ENCODE assay signal across 27 mouse cellular contexts in the genomic region with DNA sequence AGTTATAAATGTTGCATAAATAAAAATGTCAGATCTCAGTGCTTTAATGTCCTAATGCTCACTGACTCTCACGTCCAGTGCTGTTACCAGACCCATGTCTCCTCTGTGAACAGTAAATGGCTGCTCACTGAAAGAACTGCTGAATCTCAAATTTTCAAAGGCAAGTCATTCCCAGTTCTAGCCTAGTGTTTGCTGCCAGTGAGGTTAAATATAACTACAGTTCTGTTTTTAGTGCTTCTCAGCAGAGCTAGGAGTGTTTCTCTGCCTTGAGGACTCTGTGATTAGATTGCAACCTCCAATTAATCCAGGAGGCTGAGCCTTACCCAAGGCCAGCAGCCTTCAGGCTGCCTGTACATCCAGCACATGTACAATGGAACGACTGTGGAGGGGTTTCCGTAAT. TPM values are rescaled to one million over a fixed set of nuclear protein-coding genes. Genes with fewer than 3 reads are reported as not detected.
DNase-seq lines count a peak whose midpoint lies in the region; ATAC-seq and TF ChIP-seq lines count a peak whose summit lies in the region.
"Had no signal": no experiment of that assay in that cellular context is flagged by ENCODE, and none has a peak within 500 bp of the region (broad histone marks: within the 10 kb centered on the region; RNA-seq: fewer than 3 reads in every experiment).

No protein-coding gene starts in this region.

- peaks cover 2 to 15% of the 10 kb centered on the region in 2 experiments; a peak in 2 of 4 replicates for H3K4me1 ChIP-seq in heart, embryonic 14.5 days (ENCODE audit: control insufficient read depth in 2 of 2, insufficient read depth in 2 of 2, low read length in 2 of 2)
- no peaks in the 10 kb centered on the region; the same call in 1 of the 2 replicates for H3K4me1 ChIP-seq in midbrain, embryonic 16.5 days (ENCODE audit: control insufficient read depth, insufficient read depth, low read length)
- peaks cover 23% of the 10 kb centered on the region for H3K4me1 ChIP-seq in midbrain, embryonic 10.5 days
- peaks cover 8% of the 10 kb centered on the region for H3K4me1 ChIP-seq in olfactory bulb, adult 2 months (ENCODE audit: control insufficient read depth, insufficient read depth, low read length)
- H3K4me1 ChIP-seq in hindbrain, embryonic 10.5 days (replicated peaks): peaks cover 36% of the 10 kb centered on the region
- H3K4me1 ChIP-seq: forebrain, embryonic 15.5 days; hindbrain, embryonic 15.5 days had no signal

- no peak for TF ChIP-seq POLR2A in olfactory bulb, adult 2 months (IDR thresholded peaks at IDR 0.05; ENCODE audit: insufficient read depth, low read depth, low read length)

- no peaks in the 10 kb centered on the region for H3K9me3 ChIP-seq in heart, embryonic 14.5 days (ENCODE audit: control insufficient read depth, low read length)
- no peaks in the 10 kb centered on the region for H3K9me3 ChIP-seq in midbrain, embryonic 16.5 days (replicated peaks; ENCODE audit: control insufficient read depth, low read length, poor library complexity, severe bottlenecking)
- H3K9me3 ChIP-seq in midbrain, embryonic 10.5 days (replicated peaks): no peaks in the 10 kb centered on the region
- H3K9me3 ChIP-seq in hindbrain, embryonic 10.5 days: no peaks in the 10 kb centered on the region
- H3K9me3 ChIP-seq: embryonic facial prominence, embryonic 15.5 days; forebrain, embryonic 10.5 days; forebrain, embryonic 15.5 days; hindbrain, embryonic 15.5 days had no signal

- 45% methylated on average over 3 of the region's 3 CpGs for WGBS in heart, embryonic 14.5 days
- WGBS in midbrain, embryonic 16.5 days: 66% methylated on average over 3 of the region's 3 CpGs
- 95% methylated on average over 3 of the region's 3 CpGs for WGBS in midbrain, embryonic 10.5 days
- WGBS in olfactory bulb, adult 2 months: 34% methylated on average over 3 of the region's 3 CpGs
- WGBS in hindbrain, embryonic 10.5 days: 94% methylated on average over 3 of the region's 3 CpGs

- peak; percentile 17 for DNase-seq in gastrocnemius, adult 18-20 months (ENCODE audit: low spot score)
- no peak for DNase-seq in gastrocnemius, postnatal 4 days (ENCODE audit: low spot score in 2 of 2)
- DNase-seq in heart, adult 8-10 months (ENCODE audit: low spot score): no peak
- DNase-seq in midbrain, embryonic 10.5 days (ENCODE audit: low spot score): no peak
- DNase-seq in hindbrain, embryonic 10.5 days (ENCODE audit: low spot score): no peak
- DNase-seq: adrenal gland, adult 2 months; adrenal gland, postnatal 25 days; cerebellum, adult 2 months; cerebellum, postnatal 10 days; embryo, embryonic 11 days; gastrocnemius, postnatal 10 days; heart, postnatal 14 days; kidney, adult 11 months; kidney, adult 9 months had no signal

- no peaks in the 10 kb centered on the region for H3K36me3 ChIP-seq in heart, embryonic 14.5 days (ENCODE audit: control insufficient read depth, insufficient read depth, low read length)
- H3K36me3 ChIP-seq in midbrain, embryonic 16.5 days (ENCODE audit: control insufficient read depth, insufficient read depth, low read length): no peaks in the 10 kb centered on the region
- no peaks in the 10 kb centered on the region for H3K36me3 ChIP-seq in midbrain, embryonic 10.5 days
- no peaks in the 10 kb centered on the region for H3K36me3 ChIP-seq in hindbrain, embryonic 10.5 days
- H3K36me3 ChIP-seq: embryonic facial prominence, embryonic 15.5 days; forebrain, embryonic 10.5 days; forebrain, embryonic 15.5 days; hindbrain, embryonic 15.5 days had no signal

- H3K27ac ChIP-seq in heart, embryonic 14.5 days (replicated peaks in 1 of 2; ENCODE audit: control insufficient read depth in 1 of 2, insufficient read depth in 1 of 2, low read depth in 2 of 2, low read length in 2 of 2): peak overlapping the region; percentile 8 to 55; a peak in 1 of 4 replicates
- H3K27ac ChIP-seq in midbrain, embryonic 16.5 days (ENCODE audit: low read length): peak overlapping the region; percentile 31; the same call in 1 of the 2 replicates
- H3K27ac ChIP-seq in midbrain, embryonic 10.5 days (replicated peaks): no peak overlapping the region
- peak overlapping the region; percentile 82 for H3K27ac ChIP-seq in olfactory bulb, adult 2 months (ENCODE audit: insufficient read depth, low read depth, low read length)
- no peak overlapping the region for H3K27ac ChIP-seq in hindbrain, embryonic 10.5 days
- H3K27ac ChIP-seq: embryonic facial prominence, embryonic 15.5 days; forebrain, embryonic 10.5 days; forebrain, embryonic 15.5 days; hindbrain, embryonic 15.5 days had no signal

- no peak for TF ChIP-seq CTCF in olfactory bulb, adult 2 months (IDR thresholded peaks at IDR 0.05; ENCODE audit: insufficient read depth, low read depth, low read length)

- ATAC-seq in heart, embryonic 14.5 days (ENCODE audit: insufficient number of reproducible peaks, insufficient read depth, low FRiP score, low read depth): no peak
- 0 out of 2 replicates have a peak, but pooled peaks have one; percentile 3 for ATAC-seq in midbrain, embryonic 16.5 days
- ATAC-seq: activated CD4-positive, CD25-positive, alpha-beta regulatory T cell, adult 4 months; forebrain, embryonic 15.5 days; Patski had no signal

- H3K4me2 ChIP-seq in heart, embryonic 14.5 days (ENCODE audit: low read length): no peak overlapping the region
- H3K4me2 ChIP-seq in midbrain, embryonic 16.5 days (ENCODE audit: low read length): no peak overlapping the region
- H3K4me2 ChIP-seq: embryonic facial prominence, embryonic 15.5 days; forebrain, embryonic 15.5 days; heart, embryonic 11.5 days; hindbrain, embryonic 15.5 days had no signal

- no peak overlapping the region for H3K4me3 ChIP-seq in heart, embryonic 14.5 days (ENCODE audit: control insufficient read depth in 1 of 2, insufficient read depth in 1 of 2, low read depth in 1 of 2, low read length in 2 of 2)
- H3K4me3 ChIP-seq in midbrain, embryonic 16.5 days (ENCODE audit: low read depth, low read length): no peak overlapping the region
- H3K4me3 ChIP-seq in midbrain, embryonic 10.5 days: no peak overlapping the region
- H3K4me3 ChIP-seq in olfactory bulb, adult 2 months (ENCODE audit: insufficient read depth, low read depth, low read length): no peak overlapping the region
- H3K4me3 ChIP-seq in hindbrain, embryonic 10.5 days: no peak overlapping the region
- H3K4me3 ChIP-seq: embryonic facial prominence, embryonic 15.5 days; erythroblast, embryonic 14.5 days; forebrain, embryonic 10.5 days; forebrain, embryonic 15.5 days; hindbrain, embryonic 15.5 days had no signal

- no peak overlapping the region for H3K9ac ChIP-seq in heart, embryonic 14.5 days (ENCODE audit: low read length)
- no peak overlapping the region for H3K9ac ChIP-seq in midbrain, embryonic 16.5 days (ENCODE audit: low read depth, low read length)
- H3K9ac ChIP-seq: embryonic facial prominence, embryonic 15.5 days; forebrain, embryonic 15.5 days; hindbrain, embryonic 15.5 days had no signal

- no peaks in the 10 kb centered on the region for H3K27me3 ChIP-seq in heart, embryonic 14.5 days (ENCODE audit: control insufficient read depth, insufficient read depth, low read length)
- no peaks in the 10 kb centered on the region for H3K27me3 ChIP-seq in midbrain, embryonic 16.5 days (ENCODE audit: control insufficient read depth, insufficient read depth, low read depth, low read length)
- H3K27me3 ChIP-seq in midbrain, embryonic 10.5 days (ENCODE audit: low read depth, poor library complexity, severe bottlenecking): peaks cover 24% of the 10 kb centered on the region
- peaks cover 9% of the 10 kb centered on the region; the same call in 1 of the 2 replicates for H3K27me3 ChIP-seq in hindbrain, embryonic 10.5 days (ENCODE audit: insufficient read depth, poor library complexity, severe bottlenecking)
- H3K27me3 ChIP-seq: forebrain, embryonic 15.5 days; hindbrain, embryonic 15.5 days had no signal

RNA-seq across cellular contexts. Expression of a gene that starts 46.2 kb away (rescaled TPM):
- 1 to 10 TPM in 1 of 2 experiments, under 1 TPM in 1; 0.59 to 1.0 TPM for total RNA-seq in gastrocnemius, adult 18-20 months (2021)
- 1 to 10 TPM; 1.3 TPM for total RNA-seq in gastrocnemius, postnatal 4 days (2021)
- 25.2 and 26.2 TPM in 2 replicates for polyA plus RNA-seq in heart, embryonic 14.5 days (2014; fragmentation: Nextera tagmentation; extraction: Ambion mirVana)
- total RNA-seq in heart, adult 8-10 months (2022): 1 to 10 TPM; 1.4 to 2.7 (median 1.5) TPM
- 2.0 TPM in 2 replicates for polyA plus RNA-seq in midbrain, embryonic 16.5 days (2015; fragmentation: Nextera tagmentation; extraction: Ambion mirVana)
- 0.96 and 1.1 TPM in 2 replicates for polyA plus RNA-seq in midbrain, embryonic 10.5 days (2016; fragmentation: Nextera tagmentation; extraction: Ambion mirVana)
- not detected in 2 replicates for polyA plus RNA-seq in olfactory bulb, adult 2 months (2012; ENCODE audit: insufficient read depth, insufficient read length, low replicate concordance, missing spikeins)
- polyA plus RNA-seq in hindbrain, embryonic 10.5 days (2016; fragmentation: Nextera tagmentation; extraction: Ambion mirVana): 1.1 and 4.0 TPM in 2 replicates
- total RNA-seq: CH12.LX had no signal
- polyA plus RNA-seq: activated CD4-positive, CD25-positive, alpha-beta regulatory T cell, adult 4 months; erythroblast, embryonic 14.5 days had no signal

RNA-seq across cellular contexts. Expression of a gene that starts 57.5 kb away (rescaled TPM):
- total RNA-seq in gastrocnemius, adult 18-20 months (2021): 10 to 100 TPM; 12.5 to 13.7 TPM
- 1 to 10 TPM; 7.1 to 7.5 TPM for total RNA-seq in gastrocnemius, postnatal 4 days (2021)
- polyA plus RNA-seq in heart, embryonic 14.5 days (2014; fragmentation: Nextera tagmentation; extraction: Ambion mirVana): 6.5 and 6.9 TPM in 2 replicates
- 10 to 100 TPM; 28.5 to 45.5 (median 37.8) TPM for total RNA-seq in heart, adult 8-10 months (2022)
- 3.6 and 5.0 TPM in 2 replicates for polyA plus RNA-seq in midbrain, embryonic 16.5 days (2015; fragmentation: Nextera tagmentation; extraction: Ambion mirVana)
- polyA plus RNA-seq in midbrain, embryonic 10.5 days (2016; fragmentation: Nextera tagmentation; extraction: Ambion mirVana): 0.30 and 0.50 TPM in 2 replicates
- not detected in 2 replicates for polyA plus RNA-seq in olfactory bulb, adult 2 months (2012; ENCODE audit: insufficient read depth, insufficient read length, low replicate concordance, missing spikeins)
- 0.77 and 1.2 TPM in 2 replicates for polyA plus RNA-seq in hindbrain, embryonic 10.5 days (2016; fragmentation: Nextera tagmentation; extraction: Ambion mirVana)
- total RNA-seq: granulocyte monocyte progenitor cell, adult 5-6 weeks had no signal
- polyA plus RNA-seq: activated CD4-positive, CD25-positive, alpha-beta regulatory T cell, adult 4 months; erythroblast, embryonic 14.5 days had no signal

Comparison
In these comparisons a context has a peak if more than half of its experiments do, and no peak if none do; other contexts are left out.
1. H3K27ac ChIP-seq: peak in heart, embryonic 14.5 days (2 of 2), midbrain, embryonic 16.5 days (single experiment) and olfactory bulb, adult 2 months (single experiment); none in midbrain, embryonic 10.5 days (single experiment) and hindbrain, embryonic 10.5 days (single experiment).